Mouse (Mus musculus) forebrain, postnatal 0 days (tissue): ENCODE measurements at regions not wholly inside any gene's neighbourhood (a gene's known extent, or its start where the extent isn't known, plus 50 kb on each side); places are given as distances from the start of the nearest gene placed in this dataset.
A peak's percentile ranks its signal among the peaks of the same experiment; 100 is the strongest.

Experiments used
- ATAC-seq: fragments of 200-750 bp; cut with Nextera tagmentation; 2 replicates; pipeline ENCODE4 v1.8.0; 2017; ENCODE audit warnings: mild to moderate bottlenecking, moderate library complexity
- DNase-seq: peaks from one replicate; pipeline ENCODE4 v3.0.0-alpha.2; 2015
- H3K27ac ChIP-seq: fragments of 300-500 bp; sonication (generic); 2 replicates; pipeline ENCODE4 v1.5.1; 2014; ENCODE audit warnings: low read depth, mild to moderate bottlenecking, antibody characterized with exemption, low read length, moderate library complexity, mixed read lengths
- H3K27me3 ChIP-seq: fragments of 300-500 bp; sonication (generic); 2 replicates; pipeline ENCODE4 v1.6.1; 2014; ENCODE audit warnings: mild to moderate bottlenecking, low read length, mixed read lengths; ENCODE audit not compliant: insufficient read depth
- H3K36me3 ChIP-seq: fragments of 300-500 bp; sonication (generic); 2 replicates; pipeline ENCODE4 v1.6.1; 2014; ENCODE audit warnings: mild to moderate bottlenecking, moderate library complexity; ENCODE audit not compliant: insufficient read depth
- H3K4me1 ChIP-seq: fragments of 300-500 bp; sonication (generic); 2 replicates; pipeline ENCODE4 v1.6.1; 2014; ENCODE audit warnings: antibody characterized with exemption; ENCODE audit not compliant: insufficient read depth
- H3K4me2 ChIP-seq: fragments of 300-500 bp; sonication (generic); 2 replicates; pipeline ENCODE4 v1.6.1; 2014; ENCODE audit warnings: low read depth, mild to moderate bottlenecking, moderate library complexity
- H3K4me3 ChIP-seq: fragments of 300-500 bp; sonication (generic); 2 replicates; pipeline ENCODE4 v1.5.1; 2014; ENCODE audit warnings: low read depth, low read length, mixed read lengths
- H3K9ac ChIP-seq: fragments of 300-500 bp; sonication (generic); 2 replicates; pipeline ENCODE4 v1.6.1; 2014; ENCODE audit warnings: mild to moderate bottlenecking
- H3K9me3 ChIP-seq: fragments of 300-500 bp; sonication (generic); 2 replicates; pipeline ENCODE4 v1.6.1; 2016; ENCODE audit warnings: low read length
- CTCF ChIP-seq: sonication (generic); IDR thresholded peaks from 2 replicates; pipeline ENCODE4 v1.5.1; 2016; ENCODE audit warnings: antibody characterized with exemption, control low read depth, low read depth
- WGBS: fragments of 180-500 bp; shearing (Covaris S2); extraction: QIAGEN DNeasy Blood & Tissue Kit; methylation state at CpG from one replicate; pipeline ENCODE4 v1.1.7; 2014; 5-methylcytosine and 5-hydroxymethylcytosine counted together

DNA sequence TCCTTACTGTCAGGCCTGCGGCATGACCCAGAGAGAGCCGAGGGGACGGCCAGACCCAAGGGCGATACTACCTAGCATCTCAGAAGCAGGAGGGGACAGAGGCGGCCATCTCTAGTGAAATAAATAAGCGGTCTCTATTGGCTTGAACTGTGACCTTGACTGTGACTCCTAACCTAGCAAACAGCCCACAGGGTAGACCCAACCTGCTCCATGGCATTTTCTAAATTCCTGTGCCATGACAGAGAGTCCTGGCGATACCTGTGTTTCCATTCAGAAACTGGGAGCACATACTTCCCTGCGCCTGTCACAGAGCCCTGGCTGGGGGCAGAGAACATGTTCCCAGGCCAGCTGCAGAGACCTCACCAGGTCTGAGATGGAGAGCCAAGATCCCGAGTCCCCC, 292.3 kb downstream of the Sox9 start:
- no peak for TF ChIP-seq CTCF
- DNase-seq: no peak
- WGBS: 93% methylated on average over 9 of the region's 9 CpGs
- Histone ChIP-seq H3K27me3 (no peaks in the 10 kb centered on the region), H3K27ac (no peak overlapping the region), H3K36me3 (no peaks in the 10 kb centered on the region), H3K9me3 (no peaks in the 10 kb centered on the region), H3K9ac (no peak overlapping the region), H3K4me3 (no peak overlapping the region), H3K4me1 (no peaks in the 10 kb centered on the region), H3K4me2 (no peak overlapping the region)
- no peak for ATAC-seq

DNA sequence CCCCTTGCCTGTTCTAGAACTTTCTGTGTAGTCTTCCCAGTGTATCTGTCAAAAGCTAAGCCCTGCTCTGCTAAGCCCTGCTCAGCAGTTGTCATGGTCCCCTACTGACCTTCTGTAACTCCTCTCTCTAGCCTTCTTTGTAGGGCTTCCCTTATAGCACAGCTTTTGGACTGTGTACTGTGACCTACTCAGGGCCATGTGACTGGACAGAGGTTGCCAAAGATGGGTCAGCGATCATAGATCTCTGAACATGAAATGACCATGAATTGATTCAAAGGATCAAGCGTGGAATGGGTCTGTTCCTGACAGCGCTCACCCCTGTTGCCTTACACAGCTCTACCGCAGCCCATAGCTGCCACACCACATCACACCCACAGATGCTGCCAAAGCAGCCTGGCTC, 294.3 kb downstream of the Sox9 start:
- H3K4me2 ChIP-seq: no peak overlapping the region
- DNase-seq: no peak
- 95% methylated on average over 4 of the region's 4 CpGs for WGBS
- TF ChIP-seq CTCF: no peak
- H3K9me3 ChIP-seq: no peaks in the 10 kb centered on the region
- no peak for ATAC-seq
- no peaks in the 10 kb centered on the region for H3K27me3 ChIP-seq
- H3K4me3 ChIP-seq: no peak overlapping the region
- no peaks in the 10 kb centered on the region for H3K36me3 ChIP-seq
- no peak overlapping the region for H3K27ac ChIP-seq
- H3K9ac ChIP-seq: no peak overlapping the region
- no peaks in the 10 kb centered on the region for H3K4me1 ChIP-seq

DNA sequence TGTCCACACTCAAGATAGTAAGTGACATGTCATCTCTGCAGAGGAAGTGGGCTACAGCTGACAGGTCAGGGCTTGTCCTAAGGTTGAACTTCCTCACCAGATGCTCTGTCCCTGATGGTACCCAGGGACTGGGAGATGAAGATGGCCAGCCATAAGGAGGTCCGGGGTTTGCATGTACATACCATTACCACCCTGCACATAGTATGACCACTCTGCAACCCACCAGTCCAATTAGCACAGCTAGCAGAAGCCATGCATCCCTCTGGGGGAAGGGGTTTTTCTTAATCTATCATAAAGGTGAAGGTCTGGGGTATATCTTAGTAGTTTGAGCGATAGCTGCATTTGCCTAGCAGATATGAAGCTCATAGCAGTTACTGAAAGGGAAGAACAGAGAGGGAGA, 298.3 kb downstream of the Sox9 start:
- H3K4me3 ChIP-seq: no peak overlapping the region
- ATAC-seq (no peak), DNase-seq (no peak)
- no peak overlapping the region for H3K9ac ChIP-seq
- H3K27me3 ChIP-seq: no peaks in the 10 kb centered on the region
- no peaks in the 10 kb centered on the region for H3K36me3 ChIP-seq
- WGBS: 83% methylated on average over 2 of the region's 2 CpGs
- no peak overlapping the region for H3K4me2 ChIP-seq
- no peaks in the 10 kb centered on the region for H3K9me3 ChIP-seq
- no peaks in the 10 kb centered on the region for H3K4me1 ChIP-seq
- no peak for TF ChIP-seq CTCF
- H3K27ac ChIP-seq: no peak overlapping the region

DNA sequence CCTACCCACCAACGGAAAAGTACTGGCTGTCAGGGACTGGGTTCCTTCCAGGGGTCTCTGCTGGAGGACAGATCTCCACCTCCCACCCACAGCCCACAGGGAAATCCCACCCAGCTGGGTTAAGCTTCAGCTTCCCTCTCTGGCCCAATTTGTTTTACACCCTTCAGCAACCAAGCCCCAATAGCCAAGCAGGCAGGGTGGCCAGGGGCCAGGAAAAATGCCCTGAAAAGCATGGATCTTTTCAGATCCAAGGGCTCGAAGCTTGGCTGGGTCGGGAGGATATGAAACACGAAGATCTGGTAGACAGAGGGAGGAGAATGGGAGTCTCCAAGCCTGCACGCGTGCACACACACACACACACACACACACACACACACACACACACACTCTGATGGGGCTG, 302.4 kb downstream of the Sox9 start:
- no peaks in the 10 kb centered on the region for H3K4me1 ChIP-seq
- no peak for TF ChIP-seq CTCF
- no peaks in the 10 kb centered on the region for H3K36me3 ChIP-seq
- H3K9me3 ChIP-seq: no peaks in the 10 kb centered on the region
- H3K27me3 ChIP-seq: no peaks in the 10 kb centered on the region
- H3K9ac ChIP-seq: no peak overlapping the region
- ATAC-seq: no peak
- 69% methylated on average over 6 of the region's 6 CpGs for WGBS
- no peak for DNase-seq
- H3K27ac ChIP-seq: no peak overlapping the region
- H3K4me3 ChIP-seq: no peak overlapping the region
- H3K4me2 ChIP-seq: no peak overlapping the region

DNA sequence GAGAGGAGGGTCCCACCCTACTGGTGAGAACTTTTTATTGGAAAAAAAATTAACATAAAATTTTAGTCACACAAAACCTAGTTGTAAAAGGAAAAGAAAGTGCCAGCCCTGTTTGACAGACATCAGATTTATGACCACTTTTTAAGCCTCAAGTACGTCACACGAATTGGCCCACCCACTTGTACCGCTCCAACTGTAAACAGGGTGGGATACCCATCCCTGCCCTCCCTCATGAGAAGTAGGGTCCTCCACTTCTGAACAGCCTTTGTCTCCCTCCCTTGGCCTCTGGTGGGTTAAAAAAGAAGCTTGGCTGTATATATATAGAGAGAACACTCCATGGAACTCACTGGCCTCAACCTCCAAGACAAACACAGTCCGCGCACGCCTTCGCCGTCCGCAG, 303.5 kb downstream of the Sox9 start:
- 87% methylated on average over 9 of the region's 9 CpGs for WGBS
- Histone ChIP-seq H3K4me2 (no peak overlapping the region), H3K27me3 (no peaks in the 10 kb centered on the region), H3K27ac (no peak overlapping the region), H3K9ac (no peak overlapping the region), H3K9me3 (no peaks in the 10 kb centered on the region), H3K4me3 (no peak overlapping the region), H3K4me1 (no peaks in the 10 kb centered on the region), H3K36me3 (no peaks in the 10 kb centered on the region)
- DNase-seq (no peak), ATAC-seq (no peak)
- TF ChIP-seq CTCF: no peak

DNA sequence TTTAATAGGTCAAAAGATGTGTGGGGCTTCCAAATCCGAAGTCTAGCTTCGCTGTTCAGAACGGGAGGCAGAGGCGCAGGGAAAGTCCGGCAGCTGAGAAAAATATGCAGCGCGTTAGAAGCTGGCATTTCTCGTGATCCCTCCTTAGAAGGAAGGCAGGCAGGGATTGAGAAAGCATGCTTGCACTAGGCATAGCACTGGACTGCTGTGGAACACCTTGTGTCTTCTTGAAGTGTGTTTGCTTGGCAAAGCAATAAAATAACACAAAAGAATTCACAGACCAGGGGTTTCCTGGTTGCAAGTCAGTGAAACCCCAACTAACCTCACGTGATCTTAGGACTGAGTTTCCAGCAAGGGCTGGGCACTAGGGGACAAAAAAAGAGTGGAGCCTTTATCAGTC, 305.1 kb downstream of the Sox9 start:
- Histone ChIP-seq H3K9me3 (no peaks in the 10 kb centered on the region), H3K27ac (0 out of 2 replicates have a peak overlapping the region, but pooled peaks have one; percentile 21), H3K36me3 (no peaks in the 10 kb centered on the region), H3K4me2 (peak overlapping the region; percentile 36), H3K9ac (no peak overlapping the region), H3K4me1 (no peaks in the 10 kb centered on the region), H3K4me3 (no peak overlapping the region), H3K27me3 (no peaks in the 10 kb centered on the region)
- WGBS: 40% methylated on average over 9 of the region's 9 CpGs
- TF ChIP-seq CTCF: no peak
- ATAC-seq (no peak), DNase-seq (no peak)

DNA sequence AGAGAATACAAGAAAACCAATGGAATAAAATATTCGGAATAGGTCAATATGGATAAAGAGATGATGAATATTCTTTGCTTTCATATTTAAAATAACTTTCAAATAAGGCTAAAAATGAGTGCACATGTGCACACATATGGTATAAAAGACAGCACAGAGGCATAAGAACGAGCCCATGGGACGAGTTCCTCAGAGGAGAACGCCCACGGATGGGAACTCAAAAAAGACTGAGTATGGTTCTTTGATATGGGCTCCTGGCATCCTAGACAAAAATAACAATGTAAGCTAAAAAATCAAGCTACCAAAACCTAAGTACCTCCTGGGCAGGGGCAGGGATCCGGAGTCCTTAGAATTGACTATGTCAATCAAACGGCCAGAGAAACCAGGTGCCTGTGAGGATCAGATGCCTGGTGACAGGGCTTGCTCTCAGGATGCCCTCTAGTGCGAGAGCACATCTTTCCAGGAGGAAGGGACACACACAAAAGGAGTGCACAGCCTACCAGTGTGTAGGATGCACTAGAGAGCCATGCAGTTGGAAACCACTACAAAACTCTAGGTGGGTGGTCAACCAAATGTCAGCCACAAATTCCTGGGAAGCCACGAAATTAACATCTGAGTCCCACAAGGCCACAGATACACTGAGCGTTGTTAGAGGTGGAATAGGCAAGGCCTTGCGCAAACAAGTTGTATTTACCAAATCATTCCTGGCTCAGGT, 307.8 kb downstream of the Sox9 start:
- Histone ChIP-seq H3K27ac (no peak overlapping the region), H3K9me3 (no peaks in the 10 kb centered on the region), H3K27me3 (no peaks in the 10 kb centered on the region), H3K4me1 (no peaks in the 10 kb centered on the region), H3K4me2 (no peak overlapping the region), H3K4me3 (no peak overlapping the region), H3K36me3 (no peaks in the 10 kb centered on the region), H3K9ac (no peak overlapping the region)
- TF ChIP-seq CTCF: no peak
- 85% methylated on average over 11 of the region's 11 CpGs for WGBS
- DNase-seq: no peak
- ATAC-seq: no peak
